Mouse (Mus musculus) midbrain, embryonic 16.5 days (tissue): ENCODE measurements at regions not wholly inside any gene's neighbourhood (a gene's known extent, or its start where the extent isn't known, plus 50 kb on each side); places are given as distances from the start of the nearest gene placed in this dataset.

Experiments used
- ATAC-seq: fragments of 200-750 bp; cut with Nextera tagmentation; 2 replicates; pipeline ENCODE4 v1.8.0; 2017; ENCODE audit warnings: moderate TSS enrichment
- H3K27ac ChIP-seq: fragments of 300-500 bp; sonication (generic); 2 replicates; pipeline ENCODE4 v1.5.1; 2014; ENCODE audit warnings: mild to moderate bottlenecking, low read length, mixed read lengths
- H3K27me3 ChIP-seq: fragments of 300-500 bp; sonication (generic); 2 replicates; pipeline ENCODE4 v1.6.1; 2014; ENCODE audit warnings: low read depth, low read length, mixed read lengths; ENCODE audit not compliant: control insufficient read depth, insufficient read depth
- H3K36me3 ChIP-seq: fragments of 300-500 bp; sonication (generic); 2 replicates; pipeline ENCODE4 v1.6.1; 2014; ENCODE audit warnings: mild to moderate bottlenecking, low read length, moderate library complexity, mixed read lengths; ENCODE audit not compliant: control insufficient read depth, insufficient read depth
- H3K4me1 ChIP-seq: fragments of 300-500 bp; sonication (generic); 2 replicates; pipeline ENCODE4 v1.6.1; 2014; ENCODE audit warnings: mild to moderate bottlenecking, low read length, mixed read lengths; ENCODE audit not compliant: control insufficient read depth, insufficient read depth
- H3K4me2 ChIP-seq: fragments of 300-500 bp; sonication (generic); 2 replicates; pipeline ENCODE4 v1.6.1; 2014; ENCODE audit warnings: mild to moderate bottlenecking, low read length, mixed read lengths
- H3K4me3 ChIP-seq: fragments of 300-500 bp; sonication (generic); 2 replicates; pipeline ENCODE4 v1.5.1; 2014; ENCODE audit warnings: low read depth, mild to moderate bottlenecking, low read length, moderate library complexity, mixed read lengths
- H3K9ac ChIP-seq: fragments of 300-500 bp; sonication (generic); 2 replicates; pipeline ENCODE4 v1.6.1; 2014; ENCODE audit warnings: low read depth, low read length, mixed read lengths
- H3K9me3 ChIP-seq: fragments of 300-500 bp; sonication (generic); replicated peaks from 2 replicates; pipeline ENCODE4 v1.6.1; 2014; ENCODE audit warnings: mild to moderate bottlenecking, low read length, mixed read lengths; ENCODE audit not compliant: control insufficient read depth, poor library complexity, severe bottlenecking
- WGBS: fragments of 180-500 bp; shearing (Covaris S2); extraction: QIAGEN DNeasy Blood & Tissue Kit; methylation state at CpG from one replicate; pipeline ENCODE4 v1.1.7; 2014; 5-methylcytosine and 5-hydroxymethylcytosine counted together

DNA sequence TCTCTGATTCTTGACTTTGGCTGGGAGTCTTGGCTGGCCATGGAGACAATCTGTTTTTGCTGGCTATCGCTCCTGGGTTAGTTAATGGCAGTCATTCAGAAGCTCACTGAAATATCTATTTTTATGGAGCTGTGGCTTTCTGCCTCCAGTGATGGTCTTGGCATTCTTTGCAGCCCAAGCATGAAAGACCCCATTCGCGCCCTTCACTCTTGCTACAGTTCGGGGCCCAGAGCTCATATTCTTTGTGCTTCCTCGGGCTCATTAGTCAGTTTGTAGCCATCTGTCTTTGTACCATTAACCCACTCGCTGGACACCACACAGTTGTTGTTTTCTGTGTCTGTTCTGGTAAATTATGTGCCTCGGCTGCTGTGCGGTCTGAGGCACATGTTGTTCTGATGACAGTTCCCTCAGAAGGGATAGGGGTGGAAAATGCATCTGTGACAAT lies 290.4 kb downstream of the Lmo7 start:
- 73% methylated on average over 8 of the region's 8 CpGs for WGBS
- Histone ChIP-seq H3K4me2 (no peak overlapping the region), H3K9me3 (no peaks in the 10 kb centered on the region), H3K4me1 (no peaks in the 10 kb centered on the region), H3K9ac (no peak overlapping the region), H3K27ac (no peak overlapping the region), H3K36me3 (no peaks in the 10 kb centered on the region), H3K27me3 (no peaks in the 10 kb centered on the region), H3K4me3 (no peak overlapping the region)
- ATAC-seq: no peak

DNA sequence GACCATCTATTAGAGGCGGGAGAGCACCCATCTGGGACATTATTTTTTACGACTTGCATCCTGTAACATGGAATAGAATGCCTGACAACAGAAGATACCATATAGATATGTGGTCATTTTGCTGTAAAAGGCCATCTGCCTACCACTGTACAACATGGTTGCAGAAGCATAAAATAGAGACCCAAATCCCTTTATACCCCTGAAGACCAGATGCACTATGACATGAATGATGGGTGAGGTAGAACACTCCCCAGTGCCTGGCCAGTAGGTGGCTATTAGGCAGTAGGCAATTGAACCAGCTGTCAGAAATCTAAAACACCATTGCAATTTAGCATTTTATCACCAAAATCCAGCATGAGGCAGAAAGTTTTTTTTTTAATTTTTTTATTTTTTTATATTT lies 289.6 kb downstream of the Lmo7 start:
- Histone ChIP-seq H3K4me3 (no peak overlapping the region), H3K4me2 (no peak overlapping the region), H3K9ac (no peak overlapping the region), H3K9me3 (no peaks in the 10 kb centered on the region), H3K4me1 (no peaks in the 10 kb centered on the region), H3K27me3 (no peaks in the 10 kb centered on the region), H3K27ac (no peak overlapping the region), H3K36me3 (no peaks in the 10 kb centered on the region)
- ATAC-seq: no peak
- 86% methylated on average over 2 of the region's 2 CpGs for WGBS

DNA sequence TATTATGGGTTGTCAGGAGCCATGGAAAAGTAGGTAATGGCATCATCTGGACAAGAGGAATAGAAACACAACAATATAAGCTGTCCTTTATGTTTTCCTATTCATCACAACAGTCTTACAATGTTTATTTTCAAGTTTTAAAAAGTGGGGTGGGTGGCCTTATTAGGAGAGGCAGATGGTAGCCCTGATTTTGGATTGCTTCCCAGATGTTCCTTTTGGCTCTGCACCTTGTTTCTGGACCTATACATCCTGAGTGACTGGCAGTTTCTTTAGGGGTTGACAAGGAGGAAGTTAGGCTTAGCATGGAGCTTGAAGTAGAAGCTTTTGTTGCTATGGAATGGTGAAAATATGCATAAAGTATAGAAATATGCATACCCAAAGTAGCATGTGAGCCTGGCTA lies 286.8 kb downstream of the Lmo7 start:
- Histone ChIP-seq H3K27ac (no peak overlapping the region), H3K4me1 (no peaks in the 10 kb centered on the region), H3K4me3 (no peak overlapping the region), H3K4me2 (no peak overlapping the region), H3K9ac (no peak overlapping the region), H3K27me3 (no peaks in the 10 kb centered on the region), H3K36me3 (no peaks in the 10 kb centered on the region), H3K9me3 (no peaks in the 10 kb centered on the region)
- no peak for ATAC-seq

GRCm38 (mm10) chr14:102014976-102015603 lies 285.3 kb downstream of the Lmo7 start:
- Histone ChIP-seq H3K36me3 (no peaks in the 10 kb centered on the region), H3K4me1 (no peaks in the 10 kb centered on the region), H3K4me3 (no peak overlapping the region), H3K27me3 (no peaks in the 10 kb centered on the region), H3K9ac (no peak overlapping the region), H3K9me3 (no peaks in the 10 kb centered on the region), H3K27ac (no peak overlapping the region), H3K4me2 (no peak overlapping the region)
- 84% methylated on average over 13 of the region's 13 CpGs for WGBS
- ATAC-seq: no peak

DNA sequence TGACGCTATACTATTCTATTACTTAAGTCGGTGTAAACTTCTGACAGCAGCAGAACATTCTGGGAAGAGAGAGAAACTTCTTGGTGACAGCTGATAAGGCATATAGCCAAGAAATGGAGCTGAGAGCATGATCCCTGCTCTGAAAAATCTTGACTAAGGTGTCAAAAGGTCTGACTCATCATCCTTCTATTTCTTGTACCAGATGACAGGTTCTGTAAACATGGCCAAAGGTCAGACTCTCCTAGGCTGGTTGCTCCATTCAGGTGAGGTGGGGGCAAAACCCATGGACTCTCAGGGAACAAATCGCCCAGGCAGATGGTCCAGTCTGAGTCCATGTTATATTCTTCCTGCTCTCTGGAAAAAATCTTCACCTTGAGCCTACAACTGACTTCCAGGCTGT lies 283.5 kb downstream of the Lmo7 start:
- WGBS: 91% methylated on average over 3 of the region's 3 CpGs
- no peaks in the 10 kb centered on the region for H3K4me1 ChIP-seq
- H3K4me2 ChIP-seq: no peak overlapping the region
- H3K27ac ChIP-seq: no peak overlapping the region
- no peaks in the 10 kb centered on the region for H3K36me3 ChIP-seq
- no peaks in the 10 kb centered on the region for H3K27me3 ChIP-seq
- no peak overlapping the region for H3K4me3 ChIP-seq
- H3K9ac ChIP-seq: no peak overlapping the region
- ATAC-seq: no peak
- H3K9me3 ChIP-seq: no peaks in the 10 kb centered on the region

GRCm38 (mm10) chr14:101997535-101997934 lies 267.8 kb downstream of the Lmo7 start:
- no peaks in the 10 kb centered on the region for H3K36me3 ChIP-seq
- 19% methylated on average over 4 of the region's 4 CpGs for WGBS
- H3K4me2 ChIP-seq: no peak overlapping the region

GRCm38 (mm10) chr14:101984401-101984800 lies 254.6 kb downstream of the Lmo7 start:
- 18% methylated on average over 2 of the region's 2 CpGs for WGBS
- no peaks in the 10 kb centered on the region for H3K36me3 ChIP-seq
- no peak overlapping the region for H3K4me3 ChIP-seq
- ATAC-seq: no peak
- no peaks in the 10 kb centered on the region for H3K9me3 ChIP-seq
- H3K4me1 ChIP-seq: 0 out of 2 replicates have a peak, but pooled peaks cover 2% of the 10 kb centered on the region
- H3K27ac ChIP-seq: no peak overlapping the region
- no peaks in the 10 kb centered on the region for H3K27me3 ChIP-seq
- H3K9ac ChIP-seq: no peak overlapping the region
- no peak overlapping the region for H3K4me2 ChIP-seq

More at GRCm38 (mm10) chr14:101997535-101997934, 267.8 kb downstream of the Lmo7 start:
- Histone ChIP-seq H3K9me3 (no peaks in the 10 kb centered on the region), H3K4me1 (no peaks in the 10 kb centered on the region), H3K4me3 (no peak overlapping the region), H3K27ac (no peak overlapping the region), H3K9ac (no peak overlapping the region), H3K27me3 (no peaks in the 10 kb centered on the region)
- no peak for ATAC-seq
